Mouse (Mus musculus): ENCODE results near the gene Depp1. TPM values are rescaled to one million over a fixed set of nuclear protein-coding genes. Genes with fewer than 3 reads are reported as not detected.
A peak's percentile ranks its signal among the peaks of the same experiment; 100 is the strongest.

Depp1 gene
- polyA plus RNA-seq, 1 experiment from 2014 or later, result 26.7 TPM

GRCm38 (mm10) chr6:116633741-116634695 is 16.4 kb upstream of the Depp1 start:
- Histone ChIP-seq H3K36me3 (replicated peaks) (no peaks in the 10 kb centered on the region), H3K4me1 (replicated peaks) (peaks cover 39% of the 10 kb centered on the region), H3K4me2 (no peak overlapping the region), H3K27ac (replicated peaks) (peak overlapping the region; percentile 82; the same call in 1 of the 2 replicates), H3K9me3 (replicated peaks) (no peaks in the 10 kb centered on the region), H3K9ac (no peak overlapping the region), H3K27me3 (no peaks in the 10 kb centered on the region), H3K4me3 (replicated peaks) (no peak overlapping the region)
- ATAC-seq (ENCODE audit: insufficient read depth), result no peak
- 70% methylated on average over 17 of the region's 17 CpGs for WGBS (ENCODE audit: insufficient replicate concordance)

- Histone ChIP-seq H3K9ac (no peak overlapping the region), H3K27me3 (no peaks in the 10 kb centered on the region), H3K4me2 (no peak overlapping the region), H3K36me3 (replicated peaks) (no peaks in the 10 kb centered on the region), H3K27ac (replicated peaks) (peak overlapping the region; percentile 82), H3K4me1 (replicated peaks) (peaks cover 40% of the 10 kb centered on the region), H3K4me3 (replicated peaks) (no peak overlapping the region), H3K9me3 (replicated peaks) (no peaks in the 10 kb centered on the region)
- WGBS (ENCODE audit: insufficient replicate concordance), result 33% methylated on average over 10 of the region's 10 CpGs
- ATAC-seq (ENCODE audit: insufficient read depth), result peak; percentile 84
Measured at GRCm38 (mm10) chr6:116635251-116636180, 14.9 kb upstream of the Depp1 start.

- Histone ChIP-seq H3K9ac (no peak overlapping the region), H3K36me3 (replicated peaks) (no peaks in the 10 kb centered on the region), H3K9me3 (replicated peaks) (no peaks in the 10 kb centered on the region), H3K4me2 (no peak overlapping the region), H3K4me3 (replicated peaks) (no peak overlapping the region), H3K4me1 (replicated peaks) (peaks cover 33% of the 10 kb centered on the region), H3K27ac (replicated peaks) (peak overlapping the region; percentile 82), H3K27me3 (no peaks in the 10 kb centered on the region)
- 51% methylated on average over 9 of the region's 9 CpGs for WGBS (ENCODE audit: insufficient replicate concordance)
- ATAC-seq (ENCODE audit: insufficient read depth), result no peak
Measured at GRCm38 (mm10) chr6:116636581-116637235, 13.7 kb upstream of the Depp1 start.

- Histone ChIP-seq H3K4me1 (replicated peaks) (peaks cover 29% of the 10 kb centered on the region), H3K4me3 (replicated peaks) (no peak overlapping the region), H3K9ac (no peak overlapping the region), H3K4me2 (no peak overlapping the region), H3K27me3 (no peaks in the 10 kb centered on the region), H3K36me3 (replicated peaks) (no peaks in the 10 kb centered on the region), H3K27ac (replicated peaks) (no peak overlapping the region), H3K9me3 (replicated peaks) (no peaks in the 10 kb centered on the region)
- no peak for ATAC-seq (ENCODE audit: insufficient read depth)
- 56% methylated on average over 5 of the region's 5 CpGs for WGBS (ENCODE audit: insufficient replicate concordance)
Measured at GRCm38 (mm10) chr6:116637496-116637895, 12.9 kb upstream of the Depp1 start.

- Histone ChIP-seq H3K4me1 (replicated peaks) (peaks cover 29% of the 10 kb centered on the region), H3K9me3 (replicated peaks) (no peaks in the 10 kb centered on the region), H3K36me3 (replicated peaks) (no peaks in the 10 kb centered on the region), H3K4me3 (replicated peaks) (no peak overlapping the region), H3K9ac (no peak overlapping the region), H3K27me3 (no peaks in the 10 kb centered on the region), H3K27ac (replicated peaks) (no peak overlapping the region), H3K4me2 (no peak overlapping the region)
- ATAC-seq (ENCODE audit: insufficient read depth), result no peak
- WGBS (ENCODE audit: insufficient replicate concordance), result 67% methylated on average over 2 of the region's 2 CpGs
Measured at GRCm38 (mm10) chr6:116638871-116639270, 11.5 kb upstream of the Depp1 start.

- Histone ChIP-seq H3K4me2 (no peak overlapping the region), H3K9me3 (replicated peaks) (no peaks in the 10 kb centered on the region), H3K9ac (no peak overlapping the region), H3K36me3 (replicated peaks) (no peaks in the 10 kb centered on the region), H3K4me3 (replicated peaks) (no peak overlapping the region), H3K27me3 (no peaks in the 10 kb centered on the region), H3K27ac (replicated peaks) (no peak overlapping the region), H3K4me1 (replicated peaks) (peaks cover 29% of the 10 kb centered on the region)
- WGBS (ENCODE audit: insufficient replicate concordance), result 33% methylated on average over 2 of the region's 2 CpGs
- ATAC-seq (ENCODE audit: insufficient read depth), result no peak
Measured at GRCm38 (mm10) chr6:116639663-116640062, 10.7 kb upstream of the Depp1 start.

GRCm38 (mm10) chr6:116642942-116643341 is 7.5 kb upstream of the Depp1 start:
- H3K4me1 ChIP-seq (replicated peaks), result peaks cover 10% of the 10 kb centered on the region
- H3K36me3 ChIP-seq (replicated peaks), result no peaks in the 10 kb centered on the region
- no peak for ATAC-seq (ENCODE audit: insufficient read depth)
- no peaks in the 10 kb centered on the region for H3K9me3 ChIP-seq (replicated peaks)
- H3K27me3 ChIP-seq, result no peaks in the 10 kb centered on the region
- 73% methylated on average over 11 of the region's 11 CpGs for WGBS (ENCODE audit: insufficient replicate concordance)
- H3K9ac ChIP-seq, result no peak overlapping the region
- H3K27ac ChIP-seq (replicated peaks), result no peak overlapping the region
- no peak overlapping the region for H3K4me2 ChIP-seq
- no peak overlapping the region for H3K4me3 ChIP-seq (replicated peaks)

- no peak overlapping the region for H3K4me2 ChIP-seq
- H3K4me3 ChIP-seq (replicated peaks), result no peak overlapping the region
- H3K9ac ChIP-seq, result no peak overlapping the region
- ATAC-seq (ENCODE audit: insufficient read depth), result no peak
- H3K27ac ChIP-seq (replicated peaks), result no peak overlapping the region
- H3K27me3 ChIP-seq, result no peaks in the 10 kb centered on the region
- no peaks in the 10 kb centered on the region for H3K9me3 ChIP-seq (replicated peaks)
- 52% methylated on average over 4 of the region's 4 CpGs for WGBS (ENCODE audit: insufficient replicate concordance)
- peaks cover 9% of the 10 kb centered on the region for H3K4me1 ChIP-seq (replicated peaks)
- H3K36me3 ChIP-seq (replicated peaks), result no peaks in the 10 kb centered on the region
Measured at GRCm38 (mm10) chr6:116643881-116644280, 6.5 kb upstream of the Depp1 start.

- 30% methylated on average over 3 of the region's 3 CpGs for WGBS (ENCODE audit: insufficient replicate concordance)
- no peaks in the 10 kb centered on the region for H3K9me3 ChIP-seq (replicated peaks)
- H3K36me3 ChIP-seq (replicated peaks), result no peaks in the 10 kb centered on the region
- H3K27me3 ChIP-seq, result no peaks in the 10 kb centered on the region
- H3K27ac ChIP-seq (replicated peaks), result no peak overlapping the region
- ATAC-seq (ENCODE audit: insufficient read depth), result no peak
- H3K9ac ChIP-seq, result no peak overlapping the region
- H3K4me2 ChIP-seq, result no peak overlapping the region
- H3K4me1 ChIP-seq (replicated peaks), result peaks cover 6% of the 10 kb centered on the region; the same call in 1 of the 2 replicates
- H3K4me3 ChIP-seq (replicated peaks), result no peak overlapping the region
Measured at GRCm38 (mm10) chr6:116644335-116644734, 6.1 kb upstream of the Depp1 start.

GRCm38 (mm10) chr6:116647763-116648162 is 2.6 kb upstream of the Depp1 start:
- H3K9ac ChIP-seq, result no peak overlapping the region
- peak; percentile 18; the same call in 1 of the 2 replicates for ATAC-seq (ENCODE audit: insufficient read depth)
- peaks cover 12% of the 10 kb centered on the region for H3K4me1 ChIP-seq (replicated peaks)
- H3K4me3 ChIP-seq (replicated peaks), result no peak overlapping the region
- H3K27ac ChIP-seq (replicated peaks), result no peak overlapping the region
- no peaks in the 10 kb centered on the region for H3K9me3 ChIP-seq (replicated peaks)
- no peaks in the 10 kb centered on the region for H3K36me3 ChIP-seq (replicated peaks)
- H3K4me2 ChIP-seq, result no peak overlapping the region
- H3K27me3 ChIP-seq, result no peaks in the 10 kb centered on the region
- WGBS (ENCODE audit: insufficient replicate concordance), result 61% methylated on average over 12 of the region's 12 CpGs
